Mouse (Mus musculus): ENCODE measurements around the gene Zmym5. TPM values are rescaled to one million over a fixed set of nuclear protein-coding genes. Genes with fewer than 3 reads are reported as not detected.

The Zmym5 gene
- polyA plus RNA-seq, 1 experiment from 2014 or later = 26.0 TPM

Other genes starting within 250 kb of the Zmym5 start
- 5.4 and 6.1 TPM in 2 replicates for gene Cenpj, start 236.3 kb downstream of the Zmym5 start, polyA plus RNA-seq (2014; fragmentation: Nextera tagmentation; extraction: Ambion mirVana)
- 1.6 and 1.9 TPM in 2 replicates for gene Parp4, start 236.1 kb downstream of the Zmym5 start, polyA plus RNA-seq (2014; fragmentation: Nextera tagmentation; extraction: Ambion mirVana)
- gene Mphosph8, start 143.5 kb downstream of the Zmym5 start, polyA plus RNA-seq (2014; fragmentation: Nextera tagmentation; extraction: Ambion mirVana) = 40.1 and 41.5 TPM in 2 replicates
- 46.3 and 55.3 TPM in 2 replicates for gene Pspc1, start 33.4 kb downstream of the Zmym5 start, polyA plus RNA-seq (2014; fragmentation: Nextera tagmentation; extraction: Ambion mirVana)
- gene Zmym2, start 74.9 kb upstream of the Zmym5 start, polyA plus RNA-seq (2014; fragmentation: Nextera tagmentation; extraction: Ambion mirVana) = 53.0 and 60.8 TPM in 2 replicates
- 0.70 and 1.3 TPM in 2 replicates for gene Gja3, start 246.4 kb upstream of the Zmym5 start, polyA plus RNA-seq (2014; fragmentation: Nextera tagmentation; extraction: Ambion mirVana)

All from hindbrain, embryonic 14.5 days (tissue).